Mouse (Mus musculus): ENCODE measurements around the gene Galnt14.

DNA sequence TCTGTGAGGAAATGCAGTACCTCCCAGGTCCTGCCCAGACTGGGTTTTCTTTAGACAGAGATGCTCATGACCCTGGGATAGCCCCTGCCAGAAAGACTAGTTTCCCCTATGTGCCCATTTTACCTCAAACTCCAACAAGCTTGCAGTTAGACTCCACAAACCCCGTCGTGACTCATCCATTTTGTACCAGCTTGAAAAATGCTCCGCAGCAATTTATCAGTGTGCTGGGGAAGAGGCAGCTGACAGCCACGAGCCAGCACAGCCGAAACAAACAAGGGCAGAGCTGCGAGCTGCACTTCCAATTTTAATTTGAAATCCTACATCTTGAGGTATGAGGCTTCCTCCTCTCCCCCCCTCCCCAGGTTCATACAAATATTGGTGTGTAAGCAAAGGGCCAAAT lies 60.9 kb downstream of the Galnt14 start:
- TF ChIP-seq POLR2A (IDR thresholded peaks at IDR 0.05; ENCODE audit: borderline replicate concordance, control insufficient read depth, low read depth, low read length) (no peak), CTCF (IDR thresholded peaks at IDR 0.05; ENCODE audit: control insufficient read depth, insufficient read depth, low read length) (no peak)
